Comparison of ENCODE assay signal across 22 mouse cellular contexts in the genomic region with DNA sequence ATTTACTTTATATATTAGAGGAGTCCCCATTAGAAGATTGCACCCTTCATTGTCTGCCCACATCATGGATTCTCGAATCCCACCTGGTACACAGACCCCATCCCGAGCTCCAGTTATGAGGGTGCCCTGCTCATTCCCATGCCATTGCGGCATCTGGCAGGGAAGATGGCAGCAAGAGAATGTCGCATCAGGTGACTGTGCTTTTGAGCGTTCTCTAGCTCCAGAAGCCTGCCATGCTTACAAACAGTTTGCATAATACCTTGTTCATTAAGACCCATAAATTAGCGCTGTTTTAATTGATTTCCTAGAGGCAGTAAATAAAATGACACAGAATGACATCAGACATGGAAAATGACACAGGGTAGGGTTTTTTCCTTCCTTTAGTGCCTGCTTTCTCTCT.
DNase-seq lines count a peak whose midpoint lies in the region; ATAC-seq and TF ChIP-seq lines count a peak whose summit lies in the region.
"Had no signal": no experiment of that assay in that cellular context is flagged by ENCODE, and none has a peak within 500 bp of the region (broad histone marks: within the 10 kb centered on the region; RNA-seq: fewer than 3 reads in every experiment).

No protein-coding gene starts in this region.

- no peak overlapping the region for H3K4me3 ChIP-seq in forebrain, embryonic 12.5 days (replicated peaks)
- H3K4me3 ChIP-seq in forebrain, embryonic 10.5 days = no peak overlapping the region
- H3K4me3 ChIP-seq in layer of hippocampus, adult 2 months = no peak overlapping the region
- H3K4me3 ChIP-seq in midbrain, embryonic 15.5 days = no peak overlapping the region
- no peak overlapping the region for H3K4me3 ChIP-seq in midbrain, embryonic 16.5 days (ENCODE audit: low read depth, low read length)
- H3K4me3 ChIP-seq: embryonic facial prominence, embryonic 15.5 days; erythroblast, embryonic 14.5 days; heart, adult 2 months; heart, embryonic 15.5 days; hindbrain, embryonic 15.5 days had no signal

- WGBS in forebrain, embryonic 12.5 days = 75% methylated on average over 6 of the region's 6 CpGs
- WGBS in forebrain, embryonic 10.5 days = 92% methylated on average over 6 of the region's 6 CpGs
- 72% methylated on average over 6 of the region's 6 CpGs for WGBS in midbrain, embryonic 15.5 days
- 71% methylated on average over 6 of the region's 6 CpGs for WGBS in midbrain, embryonic 16.5 days

- peaks cover 11% of the 10 kb centered on the region for H3K4me1 ChIP-seq in forebrain, embryonic 12.5 days
- H3K4me1 ChIP-seq in forebrain, embryonic 10.5 days = peaks cover 3% of the 10 kb centered on the region
- peaks cover 20% of the 10 kb centered on the region for H3K4me1 ChIP-seq in midbrain, embryonic 15.5 days
- H3K4me1 ChIP-seq in midbrain, embryonic 16.5 days (ENCODE audit: control insufficient read depth, insufficient read depth, low read length) = peaks cover 15% of the 10 kb centered on the region
- H3K4me1 ChIP-seq: heart, embryonic 15.5 days had no signal

- DNase-seq in forebrain, embryonic 10.5 days (ENCODE audit: extremely low spot score, low spot score) = no peak
- no peak for DNase-seq in layer of hippocampus, adult 2 months (ENCODE audit: low spot score in 2 of 2)
- no peak for DNase-seq in layer of hippocampus, adult 8-10 months (ENCODE audit: low spot score in 2 of 2)
- no peak for DNase-seq in adipocyte (ENCODE audit: low spot score)
- DNase-seq: adrenal gland, postnatal 14 days; B cell, adult 2 months; cerebellum, adult 2 months; embryo, embryonic 11 days; gastrocnemius, postnatal 36 days; heart, adult 2 months; heart, postnatal 14 days had no signal

- H3K27me3 ChIP-seq in forebrain, embryonic 12.5 days = peaks cover 3% of the 10 kb centered on the region; the same call in 1 of the 2 replicates
- no peaks in the 10 kb centered on the region for H3K27me3 ChIP-seq in forebrain, embryonic 10.5 days (ENCODE audit: poor library complexity, severe bottlenecking)
- H3K27me3 ChIP-seq in midbrain, embryonic 15.5 days (replicated peaks) = no peaks in the 10 kb centered on the region
- no peaks in the 10 kb centered on the region for H3K27me3 ChIP-seq in midbrain, embryonic 16.5 days (ENCODE audit: control insufficient read depth, insufficient read depth, low read depth, low read length)
- H3K27me3 ChIP-seq: embryonic facial prominence, embryonic 15.5 days; heart, embryonic 15.5 days; hindbrain, embryonic 15.5 days had no signal

- no peaks in the 10 kb centered on the region for H3K36me3 ChIP-seq in forebrain, embryonic 12.5 days (replicated peaks)
- H3K36me3 ChIP-seq in forebrain, embryonic 10.5 days (replicated peaks) = no peaks in the 10 kb centered on the region
- no peaks in the 10 kb centered on the region for H3K36me3 ChIP-seq in midbrain, embryonic 15.5 days (replicated peaks)
- no peaks in the 10 kb centered on the region for H3K36me3 ChIP-seq in midbrain, embryonic 16.5 days (ENCODE audit: control insufficient read depth, insufficient read depth, low read length)
- H3K36me3 ChIP-seq: embryonic facial prominence, embryonic 15.5 days; G1E; heart, embryonic 15.5 days; hindbrain, embryonic 15.5 days had no signal

- H3K9ac ChIP-seq in forebrain, embryonic 12.5 days = no peak overlapping the region
- no peak overlapping the region for H3K9ac ChIP-seq in midbrain, embryonic 15.5 days
- no peak overlapping the region for H3K9ac ChIP-seq in midbrain, embryonic 16.5 days (ENCODE audit: low read depth, low read length)
- H3K9ac ChIP-seq: embryonic facial prominence, embryonic 15.5 days; heart, embryonic 15.5 days; hindbrain, embryonic 15.5 days had no signal

- no peaks in the 10 kb centered on the region for H3K9me3 ChIP-seq in forebrain, embryonic 12.5 days
- H3K9me3 ChIP-seq in forebrain, embryonic 10.5 days = no peaks in the 10 kb centered on the region
- H3K9me3 ChIP-seq in midbrain, embryonic 15.5 days = no peaks in the 10 kb centered on the region
- no peaks in the 10 kb centered on the region for H3K9me3 ChIP-seq in midbrain, embryonic 16.5 days (replicated peaks; ENCODE audit: control insufficient read depth, low read length, poor library complexity, severe bottlenecking)
- H3K9me3 ChIP-seq: embryonic facial prominence, embryonic 15.5 days; heart, embryonic 15.5 days; hindbrain, embryonic 15.5 days had no signal

- 0 out of 2 replicates have a peak, but pooled peaks have one; percentile 6 for TF ChIP-seq CTCF in layer of hippocampus, adult 2 months (conservative IDR thresholded peaks at IDR 0.05)

- no peak overlapping the region for H3K4me2 ChIP-seq in forebrain, embryonic 12.5 days
- no peak overlapping the region for H3K4me2 ChIP-seq in midbrain, embryonic 15.5 days
- no peak overlapping the region for H3K4me2 ChIP-seq in midbrain, embryonic 16.5 days (ENCODE audit: low read length)
- H3K4me2 ChIP-seq: embryonic facial prominence, embryonic 15.5 days; heart, embryonic 11.5 days; heart, embryonic 15.5 days; hindbrain, embryonic 15.5 days had no signal

- peak; percentile 47; the same call in 1 of the 2 replicates for ATAC-seq in forebrain, embryonic 12.5 days (ENCODE audit: low FRiP score)
- ATAC-seq in midbrain, embryonic 15.5 days (replicated peaks) = 0 out of 2 replicates have a peak, but pooled peaks have one; percentile 8
- ATAC-seq in midbrain, embryonic 16.5 days = no peak
- ATAC-seq: CD4-positive, CD25-positive, alpha-beta regulatory T cell, adult 4 months; intestine, embryonic 16.5 days had no signal

- H3K27ac ChIP-seq in forebrain, embryonic 12.5 days = no peak overlapping the region; the same call in 1 of the 2 replicates
- H3K27ac ChIP-seq in forebrain, embryonic 10.5 days = no peak overlapping the region
- H3K27ac ChIP-seq in layer of hippocampus, adult 2 months = no peak overlapping the region
- 0 out of 2 replicates have a peak overlapping the region, but pooled peaks have one; percentile 10 for H3K27ac ChIP-seq in midbrain, embryonic 15.5 days
- no peak overlapping the region for H3K27ac ChIP-seq in midbrain, embryonic 16.5 days (ENCODE audit: low read length)
- H3K27ac ChIP-seq: embryonic facial prominence, embryonic 15.5 days; heart, adult 2 months; heart, embryonic 15.5 days; hindbrain, embryonic 15.5 days had no signal
